Mouse (Mus musculus) layer of hippocampus, adult 11-12 months (tissue): ENCODE results near the gene Mtus2.
A peak's percentile ranks its signal among the peaks of the same experiment; 100 is the strongest.

Source experiments
- DNase-seq: peaks from one replicate; pipeline ENCODE4 v3.0.0; 2022; ENCODE audit warnings: low spot score

The Mtus2 gene

DNA sequence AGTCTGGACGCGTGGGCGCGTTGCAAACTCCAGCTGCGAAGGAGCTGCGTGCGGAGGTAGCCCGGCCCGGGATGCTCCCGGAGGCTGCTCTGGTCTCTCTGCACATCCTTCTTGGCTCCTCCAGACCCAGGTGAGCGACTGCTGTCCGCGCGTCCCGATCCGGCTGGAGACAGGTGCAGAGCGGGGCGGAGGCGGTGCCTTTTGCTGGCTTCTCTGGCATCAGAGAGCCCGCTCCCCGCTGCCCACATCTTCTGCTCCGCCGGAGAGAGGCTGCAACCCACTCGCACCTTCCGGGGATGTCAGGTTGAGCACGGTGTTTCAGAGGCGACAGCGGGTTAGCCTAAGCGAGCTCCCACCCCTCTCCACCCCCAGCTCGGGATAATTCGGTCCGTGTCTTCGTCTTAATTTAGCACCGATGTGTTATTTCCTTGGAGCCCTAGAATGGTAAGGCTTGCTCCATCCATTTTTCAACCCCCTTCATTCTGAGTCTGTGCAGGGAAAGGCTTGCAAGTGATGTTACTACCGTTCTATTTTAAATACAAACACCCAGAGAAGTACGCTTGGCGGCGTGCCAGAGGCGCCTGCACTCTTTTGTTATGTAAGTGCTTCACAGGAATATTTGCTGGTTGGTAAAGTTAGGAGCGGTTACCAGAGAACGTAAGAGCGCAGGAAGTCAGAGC is 612 bp downstream of the Mtus2 start:
- DNase-seq, result peak; percentile 92

DNA sequence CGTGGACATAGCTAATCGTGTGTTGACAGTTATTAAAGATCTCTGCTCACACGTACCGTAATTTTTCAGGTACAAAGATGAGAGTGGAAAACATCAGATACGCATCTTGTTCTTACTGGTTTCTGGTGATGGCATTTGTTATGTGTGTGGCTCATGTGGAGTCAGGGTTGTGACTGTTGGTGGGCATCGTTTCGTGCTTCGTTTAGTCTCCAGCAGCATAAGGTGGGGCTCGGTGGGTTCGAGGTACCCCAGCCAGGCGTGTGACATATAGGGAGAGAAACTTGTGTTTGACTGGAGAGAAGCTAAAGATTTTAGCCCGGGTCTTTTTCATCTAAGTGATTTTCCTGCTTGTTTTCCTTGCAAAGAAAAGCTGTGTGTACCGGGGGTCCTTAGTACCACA is 1.4 kb downstream of the Mtus2 start:
- no peak for DNase-seq

DNA sequence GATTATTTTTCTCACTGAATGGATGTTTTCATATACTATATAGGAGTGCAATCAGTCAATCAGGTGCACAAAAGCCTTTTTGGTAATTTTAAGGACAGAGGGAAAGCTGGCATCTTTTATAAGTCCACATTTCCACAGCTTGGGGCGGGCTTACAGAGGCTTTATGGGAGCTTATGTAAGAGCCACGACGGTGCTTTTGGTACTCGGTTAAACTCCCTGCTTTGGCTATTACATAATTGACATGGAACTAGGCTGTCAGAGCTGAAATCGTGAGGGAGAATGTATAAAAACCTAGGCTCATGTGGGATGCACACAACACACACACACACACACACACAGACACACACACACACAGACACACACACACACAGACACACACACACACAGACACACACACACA is 2.0 kb downstream of the Mtus2 start:
- DNase-seq, result peak; percentile 50

DNA sequence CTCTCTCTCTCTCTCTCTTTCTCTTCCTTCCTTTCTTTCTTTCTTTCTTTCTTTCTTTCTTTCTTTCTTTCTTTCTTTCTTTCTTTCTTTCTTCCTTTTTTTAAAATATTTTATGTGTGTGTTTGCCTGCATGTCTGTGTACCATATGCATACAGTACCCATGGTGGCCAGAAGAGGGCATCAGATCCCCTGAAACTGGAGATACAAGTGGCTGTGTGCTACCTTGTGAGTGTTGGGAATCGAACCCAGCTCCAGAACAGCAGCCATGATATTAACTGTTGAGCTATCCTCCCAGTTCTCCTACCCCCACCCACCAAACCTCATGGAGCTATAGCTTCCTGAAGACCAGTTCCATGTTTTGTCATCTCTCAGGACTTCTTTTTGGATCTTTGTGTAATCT is 3.7 kb downstream of the Mtus2 start:
- DNase-seq, result no peak

DNA sequence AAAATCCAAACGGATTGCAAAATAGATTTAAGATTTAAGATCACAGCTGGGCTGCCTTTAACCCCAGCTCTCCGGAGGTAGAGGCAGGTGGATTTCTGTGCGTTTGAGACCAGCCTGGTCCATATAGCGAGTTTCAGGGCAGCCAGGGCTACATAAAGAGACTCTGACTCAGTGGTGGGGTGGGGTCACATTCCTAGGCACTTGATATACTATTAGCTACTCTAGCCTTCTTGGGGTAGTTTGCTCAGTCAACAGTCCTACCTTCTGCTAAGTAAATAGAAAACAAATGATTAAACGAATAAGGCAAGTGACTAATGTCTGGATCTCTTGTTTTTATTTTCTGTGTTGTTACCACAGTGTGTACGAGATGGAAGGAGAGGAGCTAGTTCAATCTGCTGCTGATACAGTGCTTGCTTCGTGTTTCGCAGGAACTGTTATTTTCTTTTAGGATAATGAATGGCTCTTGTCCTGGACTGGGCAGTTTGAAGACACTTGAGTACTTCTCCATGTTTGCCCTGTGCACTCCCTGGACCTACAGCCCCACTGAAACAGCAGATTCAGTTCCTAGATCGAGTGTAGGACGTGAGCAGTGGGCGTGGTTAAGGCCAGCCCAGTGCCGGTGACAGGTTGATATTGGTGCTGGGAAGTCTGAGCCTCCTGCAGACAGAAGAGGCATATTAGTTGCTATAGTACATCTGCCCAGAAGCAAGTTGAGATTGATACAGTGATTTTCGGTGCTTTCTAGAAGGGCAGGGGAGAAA is 6.9 kb downstream of the Mtus2 start:
- DNase-seq, result no peak

DNA sequence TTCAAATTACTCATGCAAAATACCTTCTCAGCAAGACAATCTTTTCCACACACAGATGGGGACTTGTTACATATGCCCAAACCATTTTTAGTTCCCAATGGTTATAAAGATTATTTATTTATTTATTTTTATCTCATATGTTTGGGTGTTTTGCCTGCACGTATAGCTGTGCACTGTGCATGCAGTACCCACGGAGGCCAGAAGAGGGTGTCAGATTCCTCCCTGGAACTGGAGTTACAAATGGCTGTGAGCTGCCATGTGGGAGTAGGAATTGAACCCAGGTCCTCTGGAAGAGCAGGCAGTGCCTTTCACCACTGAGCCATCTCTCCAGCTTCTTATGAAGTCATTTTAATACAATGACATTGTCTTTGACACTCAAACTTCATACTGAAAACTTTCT is 7.7 kb downstream of the Mtus2 start:
- DNase-seq, result no peak

DNA sequence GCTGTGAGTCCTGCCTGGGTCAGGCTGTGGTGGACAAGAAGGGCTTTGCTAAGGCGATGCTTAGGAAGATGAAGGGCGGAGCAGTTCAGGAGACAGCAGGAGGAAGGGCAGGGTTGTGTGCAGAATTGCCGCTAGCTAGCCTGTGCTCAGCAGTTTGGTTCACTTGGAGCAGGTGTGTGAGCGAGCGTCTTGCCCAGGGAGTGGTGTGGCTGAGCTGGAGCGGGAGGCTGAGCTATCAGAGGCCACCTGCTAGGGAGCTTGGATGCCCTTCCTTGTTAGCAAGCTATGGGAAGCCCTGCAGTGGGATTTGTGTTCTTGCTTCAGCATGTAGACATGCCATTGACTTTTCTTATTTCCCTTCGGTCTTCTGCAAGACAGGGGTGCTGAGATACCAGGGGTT is 9.5 kb downstream of the Mtus2 start:
- DNase-seq, result no peak

DNA sequence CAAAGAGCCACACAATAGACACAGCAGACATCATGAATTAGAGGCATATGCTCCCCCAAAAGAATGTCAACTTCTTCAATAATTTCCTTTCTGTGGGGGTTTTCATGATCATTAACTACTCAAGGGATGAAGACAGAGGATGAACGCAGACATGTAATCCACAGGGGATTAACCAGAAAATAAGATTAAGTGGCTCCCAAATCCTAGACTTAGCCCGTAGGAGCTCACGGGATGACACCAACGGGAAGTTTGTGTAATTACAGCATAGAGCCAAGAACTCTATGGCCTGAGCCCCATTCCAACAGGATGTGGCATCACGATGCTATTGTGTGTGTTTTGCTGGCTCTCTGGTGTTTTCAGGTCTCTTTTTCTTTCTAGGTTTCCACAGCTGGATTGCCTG is 12.4 kb downstream of the Mtus2 start:
- DNase-seq, result no peak

DNA sequence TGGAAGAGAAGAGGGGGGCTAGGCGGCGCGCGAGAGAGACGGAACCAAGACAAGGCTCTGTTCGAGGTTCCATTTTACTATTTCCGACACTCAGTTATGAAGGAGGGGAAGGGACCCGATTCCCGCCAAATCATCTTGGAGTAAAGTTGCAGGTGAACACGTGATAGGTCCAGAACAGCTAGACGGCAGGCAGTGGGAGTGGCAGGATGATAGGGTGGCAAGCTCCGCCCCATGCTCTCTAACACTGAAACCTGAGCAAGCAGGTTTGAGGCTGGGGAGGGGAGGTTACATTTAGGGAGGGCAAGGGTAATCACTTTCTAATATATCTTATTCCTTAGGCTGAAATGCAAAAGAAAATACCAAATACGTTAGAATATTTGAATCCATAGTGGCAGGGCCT is 18.9 kb downstream of the Mtus2 start:
- DNase-seq, result no peak

DNA sequence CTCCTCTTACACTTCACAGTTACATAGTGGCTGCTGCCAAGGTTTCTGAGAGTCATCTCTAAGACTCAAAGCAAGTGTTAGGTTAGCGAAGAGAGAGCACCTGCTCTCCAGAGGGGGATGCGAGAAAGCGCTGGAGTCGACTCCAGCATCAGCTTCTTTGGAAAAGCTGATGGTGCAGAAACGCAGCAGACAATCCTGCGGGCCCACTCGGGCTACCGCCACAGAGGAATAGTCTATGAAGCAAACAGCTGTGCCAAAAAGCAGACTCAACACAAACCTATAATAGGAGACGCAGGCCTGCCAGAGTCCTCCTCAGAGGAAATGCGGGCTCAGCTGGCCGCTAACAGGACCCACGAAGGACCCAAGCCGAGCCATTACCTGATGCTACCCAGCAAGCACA is 23.5 kb downstream of the Mtus2 start:
- peak; percentile 37 for DNase-seq

DNA sequence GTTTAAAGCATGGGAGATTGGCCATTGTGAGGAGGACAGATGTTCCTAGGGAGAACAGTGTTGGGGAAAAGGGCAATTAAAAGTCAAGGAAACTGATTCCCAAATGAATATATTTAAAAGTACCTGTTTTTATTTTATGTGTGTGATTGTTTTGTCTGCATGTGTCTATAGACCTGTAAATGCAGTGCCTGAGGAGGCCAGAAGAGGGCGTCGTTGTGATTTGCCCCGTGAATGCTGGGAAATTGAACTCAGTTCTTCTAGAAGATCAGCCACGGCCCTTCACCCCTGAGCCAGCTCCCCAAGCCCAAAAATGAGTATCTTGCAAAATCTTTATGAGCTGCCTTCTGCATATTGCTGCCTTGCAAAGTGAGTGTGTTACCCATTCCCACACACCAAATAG is 33.2 kb downstream of the Mtus2 start:
- no peak for DNase-seq

DNA sequence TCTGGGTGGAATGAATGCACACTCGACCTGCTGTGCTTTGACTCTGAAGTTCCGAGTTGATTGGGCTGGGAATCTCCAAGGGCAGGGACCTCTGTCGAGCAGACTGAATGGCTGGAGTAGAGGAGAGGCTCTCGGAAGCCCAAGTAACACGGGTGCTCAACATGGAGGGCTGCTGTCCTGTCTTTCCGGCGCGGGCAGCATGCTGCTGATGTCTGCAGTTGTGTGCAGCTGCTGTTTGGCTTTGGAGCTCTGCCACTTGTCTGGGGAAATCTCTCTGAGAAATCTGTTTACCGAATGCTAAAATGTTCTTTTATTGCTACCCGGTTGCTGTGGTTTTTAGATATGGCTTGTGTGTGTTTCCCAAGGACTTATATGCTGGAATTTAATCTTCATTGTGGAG is 33.7 kb downstream of the Mtus2 start:
- DNase-seq, result no peak

DNA sequence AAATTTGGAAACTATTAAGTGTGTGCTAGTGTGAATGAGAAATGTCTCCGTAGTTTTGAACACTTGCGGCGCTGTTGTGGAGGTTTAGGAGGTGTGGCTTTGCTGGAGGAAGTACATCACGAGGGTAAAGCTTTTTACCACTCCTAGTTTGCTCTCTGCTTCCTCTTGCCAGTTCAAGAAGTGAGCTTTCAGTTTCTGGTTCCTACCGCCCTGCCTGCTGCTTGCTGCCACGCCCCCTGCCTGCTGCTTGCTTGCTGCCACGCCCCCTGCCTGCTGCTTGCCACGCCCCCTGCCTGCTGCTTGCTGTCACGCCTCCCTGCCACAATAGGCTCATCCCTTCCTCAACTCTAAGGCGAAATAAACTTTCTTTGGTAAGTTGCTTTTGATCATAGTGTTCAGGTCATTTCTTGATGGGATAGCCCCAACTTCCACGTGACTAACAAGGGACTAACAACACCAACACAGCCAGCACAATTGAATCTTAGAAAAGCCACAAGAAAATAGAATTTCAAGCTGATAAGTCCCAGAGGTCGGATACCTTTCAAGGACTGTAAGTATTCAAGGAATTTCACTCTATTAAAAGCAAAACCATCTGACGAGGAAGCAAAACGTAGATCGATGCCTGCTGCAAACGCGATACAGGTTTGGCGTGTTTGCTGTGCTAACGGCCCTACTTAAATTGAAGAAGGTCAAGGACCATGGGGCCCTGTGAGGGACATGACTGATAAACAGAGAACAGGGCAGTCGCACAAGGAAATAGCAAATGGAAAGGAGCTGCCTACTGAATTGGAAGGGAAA is 35.7 kb downstream of the Mtus2 start:
- peak; percentile 32 for DNase-seq

DNA sequence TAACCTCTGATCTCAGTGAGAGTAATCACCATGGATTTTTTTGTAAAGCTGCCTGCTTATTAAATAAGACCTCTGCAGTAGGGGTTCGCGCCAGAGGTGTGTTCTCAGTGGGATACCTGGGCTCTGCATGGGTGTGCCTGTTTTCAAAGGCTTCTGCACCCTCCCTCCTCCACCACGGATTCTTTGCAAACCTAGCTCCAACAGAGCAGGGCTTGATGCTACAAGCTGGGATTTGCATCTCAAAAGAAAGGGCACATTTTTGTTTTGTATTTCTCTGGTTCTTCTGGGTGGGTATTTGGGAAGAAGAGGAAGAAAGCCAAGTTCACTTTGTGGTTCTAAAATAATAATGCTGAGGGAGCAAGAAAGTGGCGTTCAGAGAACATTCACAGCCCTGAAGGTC is 48.1 kb downstream of the Mtus2 start:
- DNase-seq, result no peak

DNA sequence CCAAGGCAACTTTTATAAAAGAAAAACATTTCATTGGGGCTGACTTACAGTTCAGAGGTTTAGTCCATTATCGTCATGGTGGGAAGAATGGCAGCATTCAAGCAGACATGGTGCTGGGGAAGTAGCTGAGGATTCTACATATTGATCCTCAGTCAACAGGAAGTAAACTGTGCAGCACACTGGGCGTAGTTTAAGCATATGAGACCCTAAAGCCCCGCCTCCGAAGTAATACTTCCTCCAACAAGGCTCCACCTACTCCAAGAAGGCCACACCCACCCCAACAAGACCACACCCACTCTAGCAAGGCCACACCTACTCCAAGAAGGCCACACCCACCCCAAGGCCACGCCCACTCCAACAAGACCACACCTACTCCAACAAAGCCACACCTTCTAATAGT is 55.0 kb downstream of the Mtus2 start:
- no peak for DNase-seq

DNA sequence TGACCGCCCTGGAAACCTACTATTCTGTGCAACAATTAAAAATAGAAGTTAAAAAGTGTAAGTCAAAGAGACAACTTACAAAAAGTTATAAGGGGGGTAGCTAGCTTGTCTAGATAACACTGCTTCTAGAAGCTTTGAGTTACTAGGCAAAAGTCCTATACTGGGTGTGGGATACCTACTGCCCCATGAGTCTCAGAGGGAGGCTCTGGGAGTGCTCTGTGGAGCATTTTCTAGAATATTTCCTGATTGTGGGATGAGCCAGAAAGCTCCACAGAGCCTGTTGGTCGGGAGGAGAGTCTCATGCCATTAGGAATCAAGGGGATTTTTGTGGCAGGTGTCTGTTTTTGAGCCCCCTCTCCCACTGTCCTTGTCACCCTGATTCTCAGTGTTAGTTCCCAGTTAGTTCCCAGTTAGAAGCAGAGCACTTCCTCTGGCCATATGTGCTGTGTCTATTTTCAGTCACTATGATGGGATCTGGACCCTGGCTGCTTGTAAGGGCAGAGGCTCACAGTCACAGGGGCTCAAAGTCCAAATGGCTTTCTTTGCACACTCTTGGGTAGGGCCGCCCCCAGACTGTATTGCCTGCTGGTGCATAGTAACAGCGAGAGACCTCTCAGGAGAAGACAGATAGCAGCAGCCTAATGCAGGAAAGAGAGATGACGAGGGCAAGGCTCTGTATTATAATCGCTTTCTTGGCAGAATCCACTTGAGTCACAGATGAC is 57.2 kb downstream of the Mtus2 start:
- DNase-seq, result no peak

DNA sequence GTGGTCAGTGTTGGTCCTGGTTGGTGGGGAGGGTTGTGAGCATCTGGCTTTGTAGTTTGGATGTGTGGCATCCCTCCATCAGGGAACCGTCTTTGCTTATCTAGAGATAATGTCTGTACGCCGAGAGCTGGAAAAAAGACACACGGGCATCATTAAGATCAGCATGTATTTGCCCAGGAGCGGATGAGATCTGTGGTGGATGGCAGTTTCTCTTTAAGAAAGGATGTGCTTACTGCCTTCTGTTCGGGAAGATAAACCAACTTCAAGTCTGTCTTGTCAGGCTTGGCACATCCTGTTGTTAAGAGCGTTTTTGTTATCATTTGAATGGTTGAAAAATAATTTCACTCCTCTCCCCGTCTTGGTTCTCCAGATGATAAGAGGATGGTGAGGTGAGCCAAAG is 58.3 kb downstream of the Mtus2 start:
- no peak for DNase-seq

DNA sequence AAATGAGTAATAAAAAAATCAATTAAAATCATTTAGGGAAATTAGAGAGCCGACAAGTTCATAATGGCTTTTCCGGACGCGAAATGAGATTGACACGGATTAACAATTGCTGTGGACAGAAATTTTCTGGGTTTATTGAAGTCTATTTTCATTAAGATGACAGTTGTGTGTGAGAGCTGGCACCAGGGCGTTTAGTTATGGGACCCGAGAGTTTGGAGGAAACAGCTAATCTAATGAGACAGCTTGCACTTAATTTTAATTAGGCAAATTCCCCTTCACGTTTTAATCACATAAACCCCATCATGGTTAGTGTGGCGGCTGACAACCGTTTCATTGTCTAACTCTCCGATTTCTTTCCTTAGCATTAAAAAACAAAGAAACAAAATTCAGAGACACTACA is 60.3 kb downstream of the Mtus2 start:
- no peak for DNase-seq

DNA sequence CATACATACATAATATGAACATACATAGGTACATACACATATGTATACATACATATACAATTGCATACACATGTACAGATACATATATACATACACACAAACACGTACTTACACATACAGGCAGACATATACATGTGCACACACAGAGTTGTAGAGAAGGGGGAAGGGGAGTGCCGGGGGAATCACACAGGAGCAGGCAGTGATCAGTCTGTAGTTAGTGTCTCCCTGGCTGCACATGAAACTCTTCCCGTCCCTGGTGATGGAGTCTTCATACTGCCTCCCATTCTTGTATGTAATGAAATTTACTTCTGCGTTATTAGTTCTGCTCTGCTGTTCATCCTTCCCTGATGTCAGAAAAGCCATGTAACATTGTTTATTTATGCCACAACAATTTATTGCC is 65.7 kb downstream of the Mtus2 start:
- no peak for DNase-seq

DNA sequence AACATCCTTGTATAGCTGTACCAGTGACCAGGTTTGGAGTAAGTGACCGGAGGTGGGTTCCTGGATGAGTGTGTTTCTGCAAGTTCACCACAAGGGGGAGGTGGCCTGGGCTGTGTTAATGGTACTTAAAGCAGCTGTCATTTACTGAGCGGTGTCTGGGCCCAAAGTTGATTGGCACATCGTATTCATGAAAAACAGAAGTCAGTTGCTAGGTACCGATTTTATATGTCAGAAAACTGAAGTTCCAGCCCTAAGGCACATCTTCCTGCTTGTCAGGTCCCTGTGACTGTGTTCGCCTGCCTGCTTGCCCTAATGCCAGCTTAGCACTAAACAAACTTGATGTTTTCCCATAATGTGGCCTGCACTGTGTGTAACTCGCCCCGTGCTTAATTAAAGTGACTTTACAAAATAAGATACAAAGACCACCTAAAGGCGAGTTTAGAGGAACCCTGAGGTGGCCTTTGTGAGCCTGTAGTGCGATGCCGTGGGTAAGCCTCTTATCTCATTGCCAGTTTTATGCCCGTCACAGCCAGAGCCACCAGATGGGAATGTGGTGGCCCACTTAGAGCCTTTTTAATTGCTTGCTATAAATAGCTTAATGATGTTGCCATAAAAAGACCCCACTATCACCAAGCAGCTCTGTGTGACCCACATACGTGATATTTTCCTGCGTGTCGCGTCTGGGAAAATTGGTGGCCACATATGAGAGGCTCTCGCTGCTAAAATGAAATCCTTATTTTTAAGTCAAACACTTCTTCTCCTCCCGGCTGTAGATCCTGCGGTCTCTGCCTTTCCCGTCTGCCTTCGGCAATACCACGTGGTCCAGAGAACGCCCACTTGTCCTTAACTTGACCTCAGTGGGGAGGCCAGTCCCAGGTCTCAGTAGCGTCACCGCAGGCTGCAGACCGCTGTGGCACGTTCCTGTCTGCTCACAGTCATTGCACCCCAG is 69.6 kb downstream of the Mtus2 start:
- no peak for DNase-seq

DNA sequence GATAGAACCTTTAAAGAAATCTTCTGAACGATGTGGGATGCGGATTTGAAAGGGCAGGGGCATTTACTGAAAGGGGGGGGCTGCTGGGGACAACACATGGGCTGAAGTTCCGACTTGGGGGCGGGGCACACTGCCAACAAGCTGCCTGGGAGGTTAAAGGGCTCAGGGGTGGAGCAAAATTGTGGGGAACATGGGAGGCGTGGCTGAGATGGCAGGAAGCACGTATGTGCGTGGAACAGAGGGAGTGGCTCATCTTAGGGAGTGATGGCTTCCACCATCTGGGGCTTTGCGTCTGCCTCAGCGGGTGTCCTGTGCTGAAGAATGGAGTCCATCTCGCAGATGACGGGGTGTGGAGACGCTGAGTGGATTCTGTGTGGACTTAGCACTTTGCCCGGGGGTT is 70.9 kb downstream of the Mtus2 start:
- DNase-seq, result no peak
